Mouse (Mus musculus): ENCODE measurements around the gene Trabd2b.

The Trabd2b gene

DNA sequence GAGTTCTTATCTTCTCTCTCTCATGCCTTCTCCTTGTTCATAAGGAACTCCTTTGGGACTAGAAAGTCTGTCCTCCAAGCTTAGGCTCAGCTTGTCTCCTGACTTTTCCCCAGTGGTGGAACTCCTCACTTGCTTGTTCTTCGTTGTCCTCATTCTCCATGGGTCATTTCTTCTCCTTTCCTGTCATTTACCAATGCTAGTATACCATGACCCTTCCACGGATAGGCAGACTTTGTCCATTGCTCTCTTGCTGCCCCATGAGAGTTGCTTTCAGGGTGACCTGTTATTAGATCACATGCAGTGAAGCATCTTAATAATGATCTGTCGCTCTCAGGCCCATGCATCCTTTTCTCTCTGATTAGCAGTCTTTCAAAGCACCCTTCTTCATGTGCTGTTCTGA is 46.6 kb downstream of the Trabd2b start:
- no peak for DNase-seq

DNA sequence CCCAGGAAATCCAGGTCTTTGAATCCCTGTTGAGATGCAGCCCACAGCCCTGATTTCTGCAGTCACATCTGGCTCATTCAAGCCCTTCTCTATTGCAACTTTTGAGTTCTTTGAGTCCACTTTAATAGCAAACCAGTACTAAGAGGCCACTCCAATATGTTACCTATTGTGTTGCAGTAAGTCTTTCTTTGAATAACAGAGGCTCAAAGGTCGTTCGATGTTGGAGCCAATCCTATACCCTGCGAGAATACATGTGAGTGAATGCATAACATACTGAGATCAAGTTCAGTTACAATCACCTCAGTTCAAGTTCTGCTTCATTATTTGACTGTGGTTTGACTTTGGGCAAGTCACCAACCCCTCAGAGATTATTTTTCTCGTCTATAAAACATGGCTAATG is 47.5 kb downstream of the Trabd2b start:
- no peak for DNase-seq

DNA sequence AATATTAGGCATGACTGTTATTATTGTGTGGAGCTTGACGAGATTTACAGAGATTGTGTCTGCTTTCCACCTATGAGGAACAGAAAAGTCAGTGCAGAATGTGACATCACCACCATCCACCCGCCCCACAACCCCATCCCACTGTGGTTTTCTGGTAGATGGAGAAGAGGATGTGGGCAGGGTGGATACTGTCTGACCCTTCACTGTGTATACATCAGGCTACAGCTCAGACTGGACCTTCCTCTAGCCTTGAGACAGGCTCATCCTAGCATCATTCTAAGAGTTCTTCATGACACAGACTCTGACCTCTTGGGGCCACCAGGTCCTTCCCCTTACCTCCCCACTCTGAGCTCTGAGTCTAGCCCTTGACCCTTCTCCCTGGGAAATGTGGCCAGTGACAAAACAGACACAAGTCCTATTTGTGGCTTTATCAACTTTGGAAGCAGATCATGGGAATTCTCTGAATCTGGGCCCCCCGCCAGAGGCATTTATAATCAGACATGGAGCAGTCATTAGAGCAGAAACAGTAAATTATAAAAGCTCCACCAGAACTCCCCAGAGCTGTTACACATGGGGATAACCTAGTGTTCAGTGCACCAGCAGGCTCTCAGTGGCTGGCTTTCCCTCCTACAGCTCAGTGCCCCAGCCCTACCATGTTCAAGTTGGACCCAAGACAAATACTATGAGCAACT is 48.1 kb downstream of the Trabd2b start:
- no peak for DNase-seq

DNA sequence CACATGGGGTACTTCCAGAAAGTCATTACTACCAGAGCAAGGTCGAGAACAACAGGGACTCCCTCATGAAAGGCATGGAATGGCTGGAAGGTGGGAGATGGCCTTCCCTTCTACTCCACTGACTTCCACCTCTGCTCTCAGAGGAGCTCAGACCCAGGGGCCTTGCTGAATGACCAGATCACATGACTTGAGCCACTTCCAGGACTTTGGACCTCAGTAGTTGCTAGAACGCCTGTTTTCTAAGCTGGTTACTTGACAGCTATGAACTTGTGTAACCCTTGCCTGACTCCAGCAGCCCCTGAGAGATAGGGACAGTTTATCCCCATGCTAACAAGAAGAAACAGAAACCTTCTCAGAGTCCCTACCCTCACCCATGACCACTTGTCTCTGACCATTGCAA is 50.6 kb downstream of the Trabd2b start:
- no peak for DNase-seq

DNA sequence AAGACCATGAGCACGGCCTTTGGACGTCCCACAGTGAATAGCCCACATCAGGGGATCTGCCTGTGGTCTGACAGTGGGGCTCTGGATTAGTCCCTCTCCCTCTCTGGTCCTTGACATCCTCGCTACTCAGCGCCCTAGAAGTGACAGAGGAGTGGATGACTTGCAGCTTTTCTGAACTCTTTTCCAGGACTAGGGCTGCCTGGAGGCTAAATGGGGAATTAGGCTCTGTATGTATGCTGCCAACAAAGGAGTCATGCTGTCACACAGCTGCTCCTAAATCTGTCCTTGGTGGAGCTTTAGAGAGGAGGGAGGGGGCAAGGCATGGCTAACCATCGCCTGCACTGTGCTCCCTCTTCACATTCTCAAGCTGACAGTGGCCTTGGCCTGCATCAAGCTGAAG is 53.1 kb downstream of the Trabd2b start:
- peak; percentile 19 to 25 for DNase-seq

DNA sequence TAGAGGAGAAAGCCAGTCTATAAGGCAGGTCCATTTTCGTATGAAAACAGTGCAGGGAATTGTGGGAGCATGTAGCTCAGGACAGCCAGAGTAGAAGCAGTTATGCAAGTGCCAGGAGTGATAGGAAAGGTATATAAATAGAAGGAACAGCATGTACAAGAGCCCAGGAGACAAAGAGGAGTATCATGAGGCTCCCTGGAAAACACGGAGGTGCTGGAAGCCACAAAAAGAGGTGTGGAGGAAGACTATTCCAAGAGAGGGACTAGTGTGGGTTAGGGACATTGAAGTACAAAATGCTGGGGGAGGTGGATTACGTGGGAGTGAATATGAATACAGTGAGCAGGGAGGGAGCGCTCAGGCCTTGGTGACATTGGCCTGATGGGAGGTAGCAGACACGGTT is 53.9 kb downstream of the Trabd2b start:
- no peak for DNase-seq

DNA sequence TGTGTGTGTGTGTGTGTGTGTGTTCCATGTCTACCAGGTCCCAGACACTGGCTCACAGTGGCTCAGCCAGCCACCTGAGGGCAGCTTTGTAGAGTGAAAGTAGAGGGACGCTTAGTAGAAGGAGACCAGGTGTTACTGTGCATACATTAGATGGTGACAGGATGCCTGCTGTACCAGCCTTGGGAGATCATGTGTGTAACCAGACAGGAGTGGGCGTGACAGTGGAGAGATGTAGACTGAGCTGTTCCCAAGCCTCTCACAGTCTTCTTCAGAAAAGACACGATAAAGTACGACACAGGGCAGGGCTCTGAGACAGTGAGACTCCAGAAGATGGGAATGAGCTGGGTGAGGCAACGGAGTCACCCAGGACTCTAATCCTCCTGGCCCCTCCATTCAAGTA is 54.6 kb downstream of the Trabd2b start:
- no peak for DNase-seq

DNA sequence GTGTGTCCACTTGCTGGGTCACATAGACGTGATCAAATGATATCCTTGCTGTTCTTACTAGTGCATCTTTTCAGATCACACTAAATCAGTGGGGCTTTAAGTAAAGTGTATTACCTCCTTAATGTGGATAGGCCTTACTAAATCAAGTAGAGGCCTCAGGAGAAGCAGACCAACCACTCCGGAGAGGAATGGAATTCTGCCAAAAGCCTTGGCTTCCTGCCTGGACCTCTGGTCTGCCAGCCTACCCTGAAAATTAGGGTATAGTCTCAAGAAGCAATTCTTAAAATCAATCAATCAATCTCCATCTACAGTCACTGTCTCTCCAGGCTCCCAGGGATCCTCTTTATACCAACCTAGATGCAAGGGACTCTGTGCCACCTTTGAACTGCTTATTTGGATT is 59.1 kb downstream of the Trabd2b start:
- no peak for DNase-seq

DNA sequence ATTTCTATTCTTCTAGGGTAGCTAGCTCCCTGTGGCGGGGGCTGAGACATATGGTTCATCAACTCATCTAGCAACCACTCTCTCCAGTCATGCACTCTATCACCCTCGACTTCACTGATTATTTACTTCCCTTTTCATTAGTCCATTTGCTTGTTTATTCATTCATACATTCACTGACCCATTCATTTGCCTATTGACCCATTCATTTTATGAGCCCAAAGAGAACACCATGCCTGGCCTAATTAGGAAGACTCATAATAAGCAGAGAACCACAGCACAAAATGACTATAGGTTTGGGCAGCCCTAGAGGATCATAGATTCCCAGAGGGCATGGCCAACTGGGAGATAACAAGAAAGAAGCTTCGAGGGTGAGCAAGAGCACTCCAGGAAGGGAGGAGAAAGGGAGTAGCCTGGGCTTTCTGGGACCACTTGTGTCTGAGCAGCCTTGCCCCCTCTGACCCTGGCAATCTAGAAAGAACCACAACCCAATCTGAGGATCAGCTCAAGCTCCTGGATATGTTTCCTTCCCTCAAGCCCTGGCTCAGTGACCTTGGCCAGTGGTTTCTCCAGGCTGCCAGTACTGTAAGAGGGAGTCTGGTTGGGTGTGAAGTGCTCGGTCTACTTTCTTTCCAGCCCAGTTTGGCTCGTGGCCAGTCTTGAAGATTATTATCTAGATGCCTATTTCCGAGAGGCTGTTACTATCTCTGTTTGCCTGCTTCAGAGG is 61.0 kb downstream of the Trabd2b start:
- no peak for DNase-seq

DNA sequence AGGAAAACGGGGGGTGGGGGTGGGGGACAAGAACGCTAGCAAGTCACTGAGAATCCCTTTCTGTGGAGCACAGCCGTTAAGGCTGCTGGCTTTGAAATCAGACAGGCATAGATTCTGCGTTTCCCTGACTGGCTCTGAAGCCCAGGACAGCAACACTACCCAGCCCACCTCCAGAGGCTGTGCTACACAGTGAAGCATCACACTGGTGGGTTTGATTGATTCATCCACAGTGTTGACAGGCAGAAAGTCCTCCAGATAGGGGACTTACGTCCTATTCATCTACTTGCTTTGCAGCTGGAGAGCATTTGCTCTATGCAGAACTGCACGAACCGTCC is 61.5 kb downstream of the Trabd2b start:
- DNase-seq: no peak

DNA sequence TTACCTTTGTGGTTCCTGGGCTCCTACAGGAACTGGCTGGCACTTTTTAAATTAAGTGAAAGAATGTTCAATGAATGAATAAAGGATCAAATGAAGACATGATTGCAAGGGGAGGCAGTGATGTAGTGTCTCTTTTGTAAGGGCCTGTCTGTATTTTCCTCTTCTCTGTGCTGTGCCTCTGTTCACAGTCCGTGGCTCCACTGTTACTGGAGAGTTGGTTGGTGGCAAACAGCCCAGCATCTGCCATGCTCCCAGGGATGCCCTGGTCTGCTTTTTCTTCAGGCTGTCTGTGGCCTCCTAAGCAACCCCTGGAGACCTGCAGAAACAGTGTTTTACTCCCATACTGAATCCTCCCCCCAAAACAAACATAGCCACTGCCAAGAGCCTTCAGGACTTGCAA is 63.4 kb downstream of the Trabd2b start:
- no peak for DNase-seq

DNA sequence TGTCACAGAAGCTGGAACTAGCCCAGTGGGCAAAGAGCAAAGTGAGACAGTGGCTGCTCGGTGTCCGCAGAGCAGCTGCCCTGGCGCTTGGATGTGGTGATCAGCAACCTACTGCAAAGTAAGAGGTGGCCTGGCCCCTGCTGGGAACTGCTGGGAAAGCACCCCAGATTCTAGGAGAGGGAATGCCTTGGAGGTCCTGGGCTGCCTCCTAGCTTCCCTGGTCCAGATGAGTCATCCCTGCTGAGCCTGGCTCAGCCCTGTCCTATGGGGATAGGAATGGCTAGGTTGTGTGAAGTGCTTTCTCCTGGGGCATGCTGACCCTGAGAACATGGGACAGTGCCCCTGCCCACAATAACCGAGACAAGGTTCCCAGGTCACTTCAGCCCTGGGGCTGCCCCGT is 65.6 kb downstream of the Trabd2b start:
- no peak for DNase-seq

DNA sequence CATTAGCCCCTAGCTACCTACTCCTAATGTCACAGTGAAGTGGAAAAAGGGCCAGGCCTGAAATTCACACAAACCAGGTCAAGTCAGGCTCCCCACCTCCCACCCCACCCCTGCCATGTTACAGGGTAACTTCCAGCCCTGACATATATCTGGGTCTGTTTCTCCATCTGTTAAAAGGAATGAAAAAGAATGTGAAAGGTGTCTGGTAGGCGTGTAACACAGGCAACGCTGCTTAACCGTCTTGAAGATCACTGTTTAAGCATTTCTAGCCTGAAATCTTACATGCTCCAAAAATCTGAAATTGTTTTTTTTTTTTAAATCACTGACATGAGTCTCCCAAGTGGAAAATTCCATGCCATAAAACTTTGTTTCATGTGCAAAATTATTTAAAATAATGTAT is 69.8 kb downstream of the Trabd2b start:
- no peak for DNase-seq

DNA sequence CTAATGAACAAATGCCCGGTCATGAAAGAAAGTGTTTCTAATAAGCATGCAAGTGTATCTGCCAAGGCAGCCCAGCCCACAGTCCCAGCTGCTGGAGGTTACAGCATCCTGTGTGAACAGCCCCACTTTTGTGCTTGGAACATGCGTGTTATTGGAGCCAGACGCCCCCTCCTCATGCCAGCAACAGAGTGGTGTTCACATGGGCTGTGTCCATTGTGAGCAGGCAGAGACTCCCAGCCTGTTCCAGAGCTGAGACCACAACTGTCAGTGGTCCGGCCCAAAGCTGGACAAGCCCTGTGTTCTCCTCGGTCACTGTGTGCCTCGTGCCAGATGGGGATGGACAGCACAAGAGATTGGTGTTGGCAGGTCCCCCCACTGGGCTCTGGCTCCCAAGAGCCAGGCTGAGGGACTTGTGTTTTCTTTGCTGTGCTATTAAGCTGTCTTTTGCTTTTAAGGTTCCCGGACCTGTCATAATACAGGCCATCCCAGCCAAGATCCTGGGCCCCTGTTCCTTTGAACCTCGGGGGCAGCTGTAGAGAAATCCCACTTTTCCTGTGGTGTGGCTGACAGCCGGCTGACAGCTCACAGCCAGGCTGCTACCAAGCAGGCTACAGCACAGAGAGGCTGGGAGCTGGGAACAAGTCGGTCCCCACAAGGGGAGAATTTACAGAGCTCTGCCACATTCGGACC is 70.7 kb downstream of the Trabd2b start:
- no peak for DNase-seq

DNA sequence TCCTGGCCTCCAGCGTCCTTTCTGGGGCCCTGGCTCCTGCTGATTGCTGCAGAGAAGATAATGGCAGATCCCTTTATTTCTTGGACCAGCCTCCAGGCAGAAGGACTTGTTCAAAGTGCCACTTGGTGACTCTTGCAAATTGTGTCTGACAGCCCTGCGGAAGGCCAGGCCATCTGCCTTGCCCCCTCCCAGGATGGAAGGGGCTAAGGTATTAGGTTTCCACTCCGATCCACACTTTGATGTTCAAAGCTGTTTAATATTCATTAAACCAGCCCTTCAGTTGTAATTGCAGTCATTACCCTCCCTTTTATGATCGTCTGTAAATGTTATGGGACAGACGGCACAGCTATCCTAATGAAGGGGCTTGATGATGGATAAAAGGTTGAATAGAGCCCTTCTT is 75.0 kb downstream of the Trabd2b start:
- DNase-seq: no peak

DNA sequence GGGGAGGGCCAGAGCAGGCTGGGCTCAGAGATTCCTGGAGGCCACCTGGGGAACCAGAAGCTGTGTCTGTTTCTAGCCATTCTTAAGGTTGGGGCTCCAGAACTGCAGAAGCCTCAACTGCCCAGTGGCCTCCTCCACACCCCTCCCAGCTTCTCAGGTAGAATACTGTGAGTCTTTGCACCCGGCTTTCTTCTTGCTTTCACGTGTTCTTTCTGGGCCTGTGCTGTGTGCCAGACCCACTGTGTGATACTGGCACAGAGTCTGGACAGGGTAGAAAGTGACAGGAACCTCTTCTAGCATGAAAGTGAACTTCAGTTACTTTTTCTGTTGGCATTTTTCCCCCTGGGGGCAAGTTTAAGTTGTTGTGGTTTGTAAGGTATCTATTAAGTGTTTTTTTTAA is 77.6 kb downstream of the Trabd2b start:
- no peak for DNase-seq

DNA sequence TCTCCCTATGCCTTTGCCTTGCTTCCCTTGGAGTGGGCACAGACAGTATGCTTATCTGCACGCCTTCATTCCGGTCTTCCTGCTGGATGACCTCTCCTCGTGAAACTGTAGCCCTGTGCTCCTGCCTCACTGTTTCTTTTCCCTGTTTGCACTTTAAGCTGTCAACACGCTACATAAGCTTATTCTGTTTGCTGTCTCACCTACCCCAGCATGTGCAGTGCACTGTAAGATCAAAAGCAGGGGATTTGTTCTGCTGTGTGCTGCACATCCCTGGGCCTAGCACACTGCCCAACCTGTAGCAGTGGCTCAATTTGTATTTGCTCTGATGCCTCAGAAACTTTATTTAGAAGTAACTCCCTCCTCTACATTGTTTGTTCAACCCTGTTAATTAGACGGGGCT is 79.5 kb downstream of the Trabd2b start:
- DNase-seq: no peak

DNA sequence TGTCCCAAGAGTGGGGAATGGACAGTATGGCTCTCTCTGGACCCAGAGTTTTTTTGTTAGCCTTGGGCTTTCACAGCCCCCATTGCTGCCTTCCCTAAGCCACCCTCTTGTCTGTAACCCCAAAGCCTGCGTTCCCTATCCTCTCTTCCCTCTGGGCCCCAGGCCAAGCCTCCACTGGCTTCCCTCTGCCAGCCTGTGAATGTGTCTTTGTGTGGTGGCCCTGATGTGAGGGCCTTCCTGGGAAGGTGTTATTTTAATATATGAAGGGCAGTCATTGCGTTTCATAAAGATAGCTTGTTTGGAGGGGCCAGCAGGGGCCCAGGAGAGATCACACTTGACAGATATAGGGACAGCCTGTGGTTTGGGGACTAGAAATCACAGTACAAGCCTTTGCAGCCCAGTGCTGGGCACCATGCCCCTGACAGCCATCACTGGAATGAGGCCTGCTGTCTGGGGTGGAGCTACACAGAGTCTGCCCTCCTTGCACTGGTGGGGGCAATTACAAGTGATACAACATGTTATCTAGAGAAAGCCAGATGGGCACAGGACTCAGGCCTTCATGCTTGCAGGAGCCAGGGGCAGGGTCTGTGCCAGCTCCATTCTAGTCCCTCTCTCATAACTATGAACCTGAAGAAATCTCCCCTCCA is 80.5 kb downstream of the Trabd2b start:
- no peak for DNase-seq

DNA sequence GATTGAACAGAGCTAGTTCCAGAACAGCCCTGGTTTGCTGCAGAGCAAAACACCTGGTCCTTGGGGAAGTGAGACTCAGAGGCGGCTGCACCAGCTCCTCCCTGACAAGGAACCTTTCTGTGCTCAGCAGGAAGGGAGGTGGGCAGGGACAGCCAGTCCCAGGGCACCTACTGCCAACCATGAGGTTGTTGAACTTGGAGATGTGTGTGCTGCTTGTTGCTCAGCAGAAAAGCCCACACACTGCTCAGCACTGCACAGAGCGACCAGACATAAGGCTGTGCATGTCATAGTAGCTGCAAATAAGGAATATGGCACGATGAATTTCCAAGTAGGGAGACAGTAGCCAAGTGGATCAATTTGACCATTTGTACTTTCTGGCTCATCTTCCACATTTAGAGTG is 81.2 kb downstream of the Trabd2b start:
- no peak for DNase-seq

DNA sequence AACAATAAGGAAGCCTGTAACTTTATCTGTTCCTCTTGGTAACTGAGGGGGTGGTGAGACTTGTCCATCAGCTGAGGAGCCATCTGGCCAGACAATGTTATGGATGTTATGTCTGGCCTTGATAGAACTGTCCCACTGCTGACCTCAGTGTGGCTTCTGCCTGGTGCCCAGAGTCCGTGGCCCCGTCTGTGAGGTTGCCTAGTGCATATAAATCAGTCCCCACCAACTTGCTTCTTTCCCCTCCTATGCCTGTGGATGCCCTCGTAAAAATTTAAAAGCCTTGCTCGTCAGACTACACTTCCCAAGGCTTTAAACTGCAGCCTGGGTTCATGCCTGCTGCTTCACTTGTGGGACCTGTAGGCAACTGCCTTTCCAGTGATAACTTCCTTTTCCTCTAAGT is 85.6 kb downstream of the Trabd2b start:
- DNase-seq: no peak

DNA sequence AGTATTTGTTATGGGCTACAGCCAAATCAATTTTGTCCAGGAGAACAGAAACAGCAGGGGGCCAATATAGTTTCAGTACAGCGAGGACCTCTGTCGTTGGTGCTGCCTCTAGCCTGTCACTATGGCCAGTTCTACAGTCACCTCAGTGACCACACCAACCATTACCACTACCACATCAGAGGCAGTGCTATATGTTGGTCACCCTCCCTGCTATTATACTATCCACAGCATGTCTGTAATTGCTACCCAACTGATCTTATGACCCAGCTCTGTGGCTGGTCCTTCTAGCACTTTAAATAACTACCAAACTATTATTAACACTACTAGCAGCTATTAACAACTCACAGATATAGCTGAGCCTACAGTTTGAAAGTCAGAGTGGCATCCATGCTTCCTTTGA is 87.5 kb downstream of the Trabd2b start:
- no peak for DNase-seq

DNA sequence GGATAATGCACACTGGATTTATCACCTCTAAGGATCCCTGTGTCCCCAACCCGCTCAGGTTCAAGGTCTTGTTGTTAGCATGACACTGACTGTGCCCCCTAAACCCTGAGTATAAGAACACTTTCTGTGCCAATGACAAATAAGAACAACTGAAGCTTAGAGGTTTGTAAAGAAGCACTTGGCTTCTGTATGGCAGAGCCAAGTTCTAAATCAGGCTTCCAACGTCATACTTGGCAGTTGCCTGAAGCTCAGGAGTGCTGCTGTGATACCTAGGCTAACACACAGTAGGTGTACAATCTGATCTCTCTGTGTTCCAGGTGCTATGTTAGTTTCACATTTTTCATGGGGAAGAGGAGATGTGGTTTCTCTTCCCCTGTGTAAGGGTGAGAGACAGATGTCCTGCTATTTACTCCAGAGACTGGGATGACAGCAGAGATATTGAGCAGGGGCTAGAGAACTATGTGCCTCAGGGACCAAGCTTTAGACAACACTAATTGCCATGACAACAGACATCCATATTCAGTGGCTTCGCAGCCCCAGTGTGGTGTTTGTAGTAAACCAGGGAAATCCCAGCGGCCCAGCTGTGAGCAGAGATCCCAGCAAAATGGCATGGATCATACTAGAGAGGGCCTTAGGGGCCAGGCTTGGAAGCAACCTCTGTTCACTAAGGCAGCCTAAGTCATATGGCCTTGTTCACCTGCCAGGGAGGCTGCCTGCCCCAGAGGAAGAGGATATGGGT is 89.3 kb downstream of the Trabd2b start:
- DNase-seq: no peak

DNA sequence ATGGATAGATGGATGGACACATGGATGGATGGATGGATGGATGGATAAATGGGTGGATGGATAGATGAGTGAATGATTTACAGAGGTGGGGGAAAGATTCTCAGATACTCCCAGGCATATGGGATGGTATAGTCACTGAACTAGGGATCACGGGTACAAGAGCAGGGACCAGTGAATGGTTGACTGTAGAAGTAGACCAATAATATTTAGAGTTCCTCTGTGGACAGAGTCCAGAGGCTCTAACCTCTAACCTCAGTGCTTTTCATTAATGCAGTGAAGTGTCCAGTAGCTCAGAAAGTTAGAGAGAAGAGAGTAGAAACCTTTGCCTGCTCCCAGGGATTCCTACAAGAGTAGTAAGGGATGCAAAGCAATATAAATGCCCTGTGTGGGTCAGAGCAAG is 93.1 kb downstream of the Trabd2b start:
- DNase-seq: no peak

All from cerebellum, postnatal 36 days (tissue).